Mouse (Mus musculus): ENCODE results near the gene 2310061I04Rik. TPM values are rescaled to one million over a fixed set of nuclear protein-coding genes. Genes with fewer than 3 reads are reported as not detected.
A peak's percentile ranks its signal among the peaks of the same experiment; 100 is the strongest.

2310061I04Rik gene
- polyA plus RNA-seq, 1 experiment from 2014 or later = 50.5 TPM

- H3K4me3 ChIP-seq = no peak overlapping the region
- no peaks in the 10 kb centered on the region for H3K27me3 ChIP-seq
- H3K4me1 ChIP-seq (replicated peaks) = peaks cover 38% of the 10 kb centered on the region
- H3K9ac ChIP-seq = peak overlapping the region; percentile 100
- 66% methylated on average over 5 of the region's 5 CpGs for WGBS
- H3K4me2 ChIP-seq = peak overlapping the region; percentile 78
- peaks cover 31% of the 10 kb centered on the region for H3K36me3 ChIP-seq
- H3K9me3 ChIP-seq = no peaks in the 10 kb centered on the region
- no peak for ATAC-seq (ENCODE audit: low read depth)
- H3K27ac ChIP-seq (replicated peaks) = peak overlapping the region; percentile 99
Observed at GRCm38 (mm10) chr17:35920862-35921562, 23.8 kb upstream of the 2310061I04Rik start.

GRCm38 (mm10) chr17:35920384-35920783 is 23.2 kb upstream of the 2310061I04Rik start:
- Histone ChIP-seq H3K27ac (replicated peaks) (peak overlapping the region; percentile 99), H3K4me3 (peak overlapping the region; percentile 75), H3K36me3 (peaks cover 25% of the 10 kb centered on the region), H3K9me3 (no peaks in the 10 kb centered on the region), H3K27me3 (no peaks in the 10 kb centered on the region), H3K4me2 (peak overlapping the region; percentile 78), H3K4me1 (replicated peaks) (peaks cover 42% of the 10 kb centered on the region), H3K9ac (peak overlapping the region; percentile 100)
- no peak for ATAC-seq (ENCODE audit: low read depth)
- WGBS = 83% methylated on average over 1 of the region's 1 CpGs

- WGBS = 39% methylated on average over 6 of the region's 6 CpGs
- Histone ChIP-seq H3K36me3 (peaks cover 20% of the 10 kb centered on the region), H3K9ac (peak overlapping the region; percentile 100), H3K4me2 (peak overlapping the region; percentile 78), H3K27ac (replicated peaks) (peak overlapping the region; percentile 99), H3K27me3 (no peaks in the 10 kb centered on the region), H3K4me1 (replicated peaks) (peaks cover 47% of the 10 kb centered on the region), H3K4me3 (peak overlapping the region; percentile 75), H3K9me3 (no peaks in the 10 kb centered on the region)
- ATAC-seq (ENCODE audit: low read depth) = no peak
Observed at GRCm38 (mm10) chr17:35919864-35920301, 22.7 kb upstream of the 2310061I04Rik start.

- Histone ChIP-seq H3K36me3 (peaks cover 15% of the 10 kb centered on the region), H3K9me3 (no peaks in the 10 kb centered on the region), H3K4me2 (peak overlapping the region; percentile 78), H3K27me3 (no peaks in the 10 kb centered on the region), H3K4me1 (replicated peaks) (peaks cover 48% of the 10 kb centered on the region), H3K4me3 (peak overlapping the region; percentile 75), H3K9ac (peak overlapping the region; percentile 100), H3K27ac (replicated peaks) (peak overlapping the region; percentile 99)
- peak; percentile 36 for ATAC-seq (ENCODE audit: low read depth)
- WGBS = 7% methylated on average over 7 of the region's 7 CpGs
Observed at GRCm38 (mm10) chr17:35919060-35919715, 22.0 kb upstream of the 2310061I04Rik start.

- Histone ChIP-seq H3K36me3 (peaks cover 13% of the 10 kb centered on the region), H3K4me3 (peak overlapping the region; percentile 75), H3K9ac (peak overlapping the region; percentile 100), H3K4me2 (peak overlapping the region; percentile 78), H3K27me3 (no peaks in the 10 kb centered on the region), H3K9me3 (no peaks in the 10 kb centered on the region), H3K27ac (replicated peaks) (peak overlapping the region; percentile 99), H3K4me1 (replicated peaks) (peaks cover 48% of the 10 kb centered on the region)
- 0% methylated on average over 11 of the region's 11 CpGs for WGBS
- ATAC-seq (ENCODE audit: low read depth) = no peak
Observed at GRCm38 (mm10) chr17:35918276-35919059, 21.2 kb upstream of the 2310061I04Rik start.

- peaks cover 46% of the 10 kb centered on the region for H3K4me1 ChIP-seq (replicated peaks)
- peak overlapping the region; percentile 100 for H3K9ac ChIP-seq
- peak overlapping the region; percentile 78 for H3K4me2 ChIP-seq
- H3K27me3 ChIP-seq = no peaks in the 10 kb centered on the region
- H3K27ac ChIP-seq (replicated peaks) = peak overlapping the region; percentile 99
- no peaks in the 10 kb centered on the region for H3K9me3 ChIP-seq
- peak overlapping the region; percentile 75 for H3K4me3 ChIP-seq
- ATAC-seq (ENCODE audit: low read depth) = peak; percentile 9
- peaks cover 15% of the 10 kb centered on the region; the same call in 1 of the 2 replicates for H3K36me3 ChIP-seq
- WGBS = 0% methylated on average over 13 of the region's 13 CpGs
Observed at GRCm38 (mm10) chr17:35917463-35918251, 20.4 kb upstream of the 2310061I04Rik start.

GRCm38 (mm10) chr17:35917143-35917462 is 19.9 kb upstream of the 2310061I04Rik start:
- peak overlapping the region; percentile 78 for H3K4me2 ChIP-seq
- no peaks in the 10 kb centered on the region for H3K27me3 ChIP-seq
- WGBS = under 1% methylated on average over 8 of the region's 8 CpGs
- H3K4me1 ChIP-seq (replicated peaks) = peaks cover 40% of the 10 kb centered on the region
- peaks cover 18% of the 10 kb centered on the region for H3K36me3 ChIP-seq
- peak overlapping the region; percentile 100 for H3K9ac ChIP-seq
- peak overlapping the region; percentile 75 for H3K4me3 ChIP-seq
- peak overlapping the region; percentile 99 for H3K27ac ChIP-seq (replicated peaks)
- no peaks in the 10 kb centered on the region for H3K9me3 ChIP-seq
- ATAC-seq (ENCODE audit: low read depth) = no peak

- WGBS = under 1% methylated on average over 81 of the region's 83 CpGs
- ATAC-seq (ENCODE audit: low read depth) = peak; percentile 94
- Histone ChIP-seq H3K4me3 (peak within 1 kb of the TSS; percentile 75), H3K27me3 (no peaks in the 10 kb centered on the region), H3K9ac (peak within 1 kb of the TSS; percentile 100), H3K27ac (replicated peaks) (peak within 1 kb of the TSS; percentile 99), H3K9me3 (no peaks in the 10 kb centered on the region), H3K36me3 (peaks cover 22% of the 10 kb centered on the region), H3K4me1 (replicated peaks) (peaks cover 34% of the 10 kb centered on the region), H3K4me2 (peak within 1 kb of the TSS; percentile 78)
Observed at GRCm38 (mm10) chr17:35916297-35917142, 19.3 kb upstream of the 2310061I04Rik start, which contains the start of the genes Mrps18b and Ppp1r10. TSS of gene Mrps18b (minus strand) at chr17:35916389. TSS of gene Ppp1r10 (plus strand) at chr17:35916434.

GRCm38 (mm10) chr17:35915538-35916296 is 18.5 kb upstream of the 2310061I04Rik start:
- 3% methylated on average over 28 of the region's 28 CpGs for WGBS
- Histone ChIP-seq H3K4me3 (peak overlapping the region; percentile 75), H3K9ac (peak overlapping the region; percentile 72), H3K27me3 (no peaks in the 10 kb centered on the region), H3K36me3 (peaks cover 22% of the 10 kb centered on the region), H3K27ac (replicated peaks) (peak overlapping the region; percentile 99), H3K9me3 (no peaks in the 10 kb centered on the region), H3K4me1 (replicated peaks) (peaks cover 26% of the 10 kb centered on the region), H3K4me2 (peak overlapping the region; percentile 73)
- ATAC-seq (ENCODE audit: low read depth) = no peak

GRCm38 (mm10) chr17:35914975-35915374 is 17.7 kb upstream of the 2310061I04Rik start:
- no peak for ATAC-seq (ENCODE audit: low read depth)

More at GRCm38 (mm10) chr17:35914975-35915374, 17.7 kb upstream of the 2310061I04Rik start:
- H3K9ac ChIP-seq = no peak overlapping the region; the same call in 1 of the 2 replicates
- H3K36me3 ChIP-seq = peaks cover 22% of the 10 kb centered on the region
- H3K4me1 ChIP-seq (replicated peaks) = peaks cover 22% of the 10 kb centered on the region
- peak overlapping the region; percentile 75 for H3K4me3 ChIP-seq
- WGBS = 84% methylated on average over 6 of the region's 6 CpGs
- peak overlapping the region; percentile 73 for H3K4me2 ChIP-seq
- no peaks in the 10 kb centered on the region for H3K27me3 ChIP-seq
- H3K27ac ChIP-seq (replicated peaks) = 0 out of 2 replicates have a peak overlapping the region, but pooled peaks have one; percentile 99
- no peaks in the 10 kb centered on the region for H3K9me3 ChIP-seq
